Mouse (Mus musculus): ENCODE results near the gene Zdhhc4. TPM values are rescaled to one million over a fixed set of nuclear protein-coding genes. Genes with fewer than 3 reads are reported as not detected.

The Zdhhc4 gene
- polyA plus RNA-seq, 1 experiment from 2014 or later: 87.5 TPM

DNA sequence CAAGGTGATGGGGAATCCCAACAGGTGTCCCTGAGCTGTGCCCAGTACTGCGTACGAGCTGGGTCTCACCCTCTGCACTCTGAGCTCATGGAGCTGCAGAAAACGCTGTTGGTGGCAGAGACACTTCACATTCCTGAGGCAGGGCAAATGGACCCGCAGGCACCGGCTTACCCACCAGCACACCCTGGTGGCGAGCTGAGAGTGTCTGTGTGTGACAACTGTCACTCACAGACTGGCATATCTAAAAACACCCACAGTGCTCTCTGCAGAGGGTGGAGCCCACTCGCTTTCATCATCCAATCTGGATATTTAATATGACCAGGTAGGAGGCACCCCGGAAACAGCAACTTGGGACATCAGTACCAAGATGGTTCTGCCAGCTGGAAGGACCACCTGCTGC is 27.8 kb downstream of the Zdhhc4 start:
- no peaks in the 10 kb centered on the region for H3K36me3 ChIP-seq (ENCODE audit: insufficient read depth, low read length)
- H3K9ac ChIP-seq (replicated peaks; ENCODE audit: low read depth): no peak overlapping the region
- no peak overlapping the region for H3K27ac ChIP-seq (ENCODE audit: low read length)
- 66% methylated on average over 8 of the region's 8 CpGs for WGBS
- H3K27me3 ChIP-seq (replicated peaks; ENCODE audit: insufficient read depth, low read length): no peaks in the 10 kb centered on the region
- no peak overlapping the region for H3K4me3 ChIP-seq (ENCODE audit: low read depth, low read length)
- H3K4me2 ChIP-seq (replicated peaks; ENCODE audit: low read depth, low read length): no peak overlapping the region
- DNase-seq (ENCODE audit: low spot score) (peak; percentile 31), ATAC-seq (peak; percentile 32; the same call in 1 of the 2 replicates)
- peak; percentile 69 for TF ChIP-seq CTCF (IDR thresholded peaks at IDR 0.05)
- TF ChIP-seq EP300 (IDR thresholded peaks at IDR 0.05): no peak
- H3K4me1 ChIP-seq (ENCODE audit: insufficient read depth, low read depth, low read length): no peaks in the 10 kb centered on the region
- H3K9me3 ChIP-seq (ENCODE audit: low read length): no peaks in the 10 kb centered on the region

DNA sequence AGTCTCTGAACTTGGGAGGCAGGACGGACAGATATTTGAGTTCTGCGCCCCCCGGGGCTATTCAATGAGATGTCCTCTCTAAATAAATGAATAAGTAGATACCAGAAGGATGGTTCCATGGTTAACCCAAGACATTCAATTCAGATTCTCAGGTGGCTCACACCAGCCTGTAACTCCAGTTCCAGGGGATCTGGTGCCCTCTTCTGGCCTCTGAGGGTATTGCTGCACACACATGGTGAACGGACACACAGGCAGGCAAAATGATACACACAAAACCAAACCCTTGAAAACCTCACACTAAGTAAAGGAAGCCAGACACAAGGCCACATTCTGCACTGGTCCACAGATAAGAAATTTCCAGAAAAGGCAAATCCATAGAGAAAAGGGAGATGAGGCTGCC is 29.4 kb downstream of the Zdhhc4 start:
- 84% methylated on average over 4 of the region's 4 CpGs for WGBS
- H3K4me3 ChIP-seq (ENCODE audit: low read depth, low read length): no peak overlapping the region
- H3K27ac ChIP-seq (ENCODE audit: low read length): no peak overlapping the region
- no peaks in the 10 kb centered on the region for H3K9me3 ChIP-seq (ENCODE audit: low read length)
- H3K4me1 ChIP-seq (ENCODE audit: insufficient read depth, low read depth, low read length): no peaks in the 10 kb centered on the region
- ATAC-seq (no peak), DNase-seq (ENCODE audit: low spot score) (no peak)
- no peak overlapping the region for H3K9ac ChIP-seq (replicated peaks; ENCODE audit: low read depth)
- H3K4me2 ChIP-seq (replicated peaks; ENCODE audit: low read depth, low read length): no peak overlapping the region
- TF ChIP-seq EP300 (IDR thresholded peaks at IDR 0.05) (no peak), CTCF (IDR thresholded peaks at IDR 0.05) (peak; percentile 79)
- H3K36me3 ChIP-seq (ENCODE audit: insufficient read depth, low read length): no peaks in the 10 kb centered on the region
- no peaks in the 10 kb centered on the region for H3K27me3 ChIP-seq (replicated peaks; ENCODE audit: insufficient read depth, low read length)

DNA sequence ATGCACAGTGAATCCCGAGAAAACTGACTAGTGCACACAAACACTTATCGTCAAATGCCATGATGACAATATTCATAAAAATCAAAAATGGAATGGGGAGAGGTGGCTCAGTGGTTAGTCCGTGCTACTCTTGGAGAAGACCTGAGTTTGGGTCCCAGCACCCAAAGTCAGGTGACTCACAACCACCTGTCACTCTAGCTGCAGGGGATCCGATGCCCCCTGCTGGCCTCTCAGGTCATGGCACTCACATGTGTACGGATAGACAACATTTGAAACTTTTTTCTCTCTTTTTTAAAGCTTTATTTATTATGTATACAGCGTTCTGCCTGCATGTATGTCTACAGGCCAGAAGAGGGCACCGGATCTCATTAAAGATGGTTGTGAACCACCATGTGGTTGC is 30.7 kb downstream of the Zdhhc4 start:
- no peaks in the 10 kb centered on the region; the same call in 1 of the 2 replicates for H3K4me1 ChIP-seq (ENCODE audit: insufficient read depth, low read depth, low read length)
- peaks cover 8% of the 10 kb centered on the region; the same call in 1 of the 2 replicates for H3K27me3 ChIP-seq (replicated peaks; ENCODE audit: insufficient read depth, low read length)
- TF ChIP-seq EP300 (IDR thresholded peaks at IDR 0.05) (no peak), CTCF (IDR thresholded peaks at IDR 0.05) (peak; percentile 47)
- H3K4me3 ChIP-seq (ENCODE audit: low read depth, low read length): no peak overlapping the region
- DNase-seq (ENCODE audit: low spot score) (no peak), ATAC-seq (no peak)
- H3K27ac ChIP-seq (ENCODE audit: low read length): no peak overlapping the region
- 83% methylated on average over 7 of the region's 7 CpGs for WGBS
- no peak overlapping the region for H3K9ac ChIP-seq (replicated peaks; ENCODE audit: low read depth)
- no peaks in the 10 kb centered on the region for H3K9me3 ChIP-seq (ENCODE audit: low read length)
- no peaks in the 10 kb centered on the region for H3K36me3 ChIP-seq (ENCODE audit: insufficient read depth, low read length)
- no peak overlapping the region for H3K4me2 ChIP-seq (replicated peaks; ENCODE audit: low read depth, low read length)

DNA sequence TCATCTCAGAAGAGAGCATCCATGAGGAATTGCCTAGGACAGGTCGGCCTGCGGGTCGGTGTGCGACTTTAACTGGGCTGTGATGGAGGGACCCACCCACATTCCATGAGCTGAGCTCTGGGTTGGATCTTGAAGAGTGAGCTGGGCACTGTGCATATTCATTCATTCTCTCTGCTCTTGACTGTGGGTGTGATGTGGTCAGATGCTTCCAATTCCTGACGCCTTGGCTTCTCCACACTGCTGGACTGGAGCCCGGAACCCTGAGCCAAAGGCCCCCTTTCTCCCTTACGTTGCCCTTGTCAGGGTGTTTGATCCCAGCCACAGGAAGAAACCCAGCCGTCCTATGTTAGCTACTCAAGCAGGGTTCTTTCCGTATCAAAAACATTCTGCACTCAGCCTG is 31.1 kb downstream of the Zdhhc4 start:
- no peak overlapping the region for H3K4me2 ChIP-seq (replicated peaks; ENCODE audit: low read depth, low read length)
- no peaks in the 10 kb centered on the region for H3K9me3 ChIP-seq (ENCODE audit: low read length)
- no peak overlapping the region for H3K27ac ChIP-seq (ENCODE audit: low read length)
- no peak for TF ChIP-seq CTCF (IDR thresholded peaks at IDR 0.05)
- TF ChIP-seq EP300 (IDR thresholded peaks at IDR 0.05): no peak
- 62% methylated on average over 9 of the region's 9 CpGs for WGBS
- DNase-seq (ENCODE audit: low spot score): peak; percentile 34
- H3K36me3 ChIP-seq (ENCODE audit: insufficient read depth, low read length): no peaks in the 10 kb centered on the region
- no peaks in the 10 kb centered on the region; the same call in 1 of the 2 replicates for H3K4me1 ChIP-seq (ENCODE audit: insufficient read depth, low read depth, low read length)
- ATAC-seq: peak; percentile 59
- H3K9ac ChIP-seq (replicated peaks; ENCODE audit: low read depth): no peak overlapping the region
- no peak overlapping the region for H3K4me3 ChIP-seq (ENCODE audit: low read depth, low read length)
- H3K27me3 ChIP-seq (replicated peaks; ENCODE audit: insufficient read depth, low read length): peaks cover 12% of the 10 kb centered on the region

DNA sequence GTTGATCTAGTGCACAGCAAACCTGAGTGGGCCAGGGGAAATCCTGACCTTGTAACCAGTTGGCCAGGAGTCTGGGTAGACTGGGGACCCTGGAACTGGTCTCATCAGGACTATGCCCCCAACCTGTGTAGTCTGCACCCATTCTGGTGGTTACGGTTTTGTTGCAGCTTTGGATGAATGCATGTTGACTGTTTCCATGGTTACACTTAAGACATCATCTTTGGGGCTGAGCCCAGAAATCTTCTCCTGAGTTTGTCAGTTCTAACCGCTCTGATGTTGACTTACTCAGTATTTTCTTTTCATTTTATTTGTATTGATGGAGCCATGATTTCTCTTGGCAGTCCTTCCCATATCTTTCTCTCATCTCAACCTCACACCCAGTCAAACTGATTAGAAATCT is 33.7 kb downstream of the Zdhhc4 start:
- H3K4me3 ChIP-seq (ENCODE audit: low read depth, low read length): no peak overlapping the region
- no peaks in the 10 kb centered on the region; the same call in 1 of the 2 replicates for H3K4me1 ChIP-seq (ENCODE audit: insufficient read depth, low read depth, low read length)
- H3K9ac ChIP-seq (replicated peaks; ENCODE audit: low read depth): no peak overlapping the region
- no peaks in the 10 kb centered on the region for H3K36me3 ChIP-seq (ENCODE audit: insufficient read depth, low read length)
- no peaks in the 10 kb centered on the region for H3K9me3 ChIP-seq (ENCODE audit: low read length)
- peaks cover 20% of the 10 kb centered on the region for H3K27me3 ChIP-seq (replicated peaks; ENCODE audit: insufficient read depth, low read length)
- DNase-seq (ENCODE audit: low spot score) (no peak), ATAC-seq (no peak)
- H3K27ac ChIP-seq (ENCODE audit: low read length): no peak overlapping the region
- no peak overlapping the region for H3K4me2 ChIP-seq (replicated peaks; ENCODE audit: low read depth, low read length)
- 79% methylated on average over 2 of the region's 2 CpGs for WGBS
- TF ChIP-seq EP300 (IDR thresholded peaks at IDR 0.05) (no peak), CTCF (IDR thresholded peaks at IDR 0.05) (no peak)

DNA sequence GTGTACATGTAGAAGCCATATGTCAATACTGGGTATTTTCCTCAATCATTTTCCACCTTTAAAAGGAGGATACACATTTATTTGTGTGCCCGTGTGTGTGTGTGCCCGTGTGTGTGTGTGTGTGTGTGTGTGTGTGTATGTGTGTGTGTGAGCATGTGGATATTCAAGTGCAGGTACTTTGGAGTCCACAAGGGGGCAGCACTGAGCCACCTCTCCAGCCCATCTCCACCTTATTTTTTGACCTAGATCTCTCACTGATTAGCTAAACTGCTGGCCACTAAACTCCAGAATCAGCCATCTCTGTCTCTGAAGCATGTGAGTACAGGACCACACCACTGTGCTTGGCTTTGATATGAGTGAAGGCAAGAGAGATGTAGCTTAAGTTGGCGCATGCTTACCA is 34.2 kb downstream of the Zdhhc4 start:
- H3K9ac ChIP-seq (replicated peaks; ENCODE audit: low read depth): no peak overlapping the region
- H3K4me2 ChIP-seq (replicated peaks; ENCODE audit: low read depth, low read length): no peak overlapping the region
- H3K9me3 ChIP-seq (ENCODE audit: low read length): no peaks in the 10 kb centered on the region
- peaks cover 20% of the 10 kb centered on the region for H3K27me3 ChIP-seq (replicated peaks; ENCODE audit: insufficient read depth, low read length)
- no peak overlapping the region for H3K27ac ChIP-seq (ENCODE audit: low read length)
- H3K4me1 ChIP-seq (ENCODE audit: insufficient read depth, low read depth, low read length): no peaks in the 10 kb centered on the region; the same call in 1 of the 2 replicates
- ATAC-seq (no peak), DNase-seq (ENCODE audit: low spot score) (no peak)
- no peaks in the 10 kb centered on the region for H3K36me3 ChIP-seq (ENCODE audit: insufficient read depth, low read length)
- TF ChIP-seq CTCF (IDR thresholded peaks at IDR 0.05) (peak; percentile 47), EP300 (IDR thresholded peaks at IDR 0.05) (no peak)
- WGBS: 93% methylated on average over 3 of the region's 3 CpGs
- H3K4me3 ChIP-seq (ENCODE audit: low read depth, low read length): no peak overlapping the region

DNA sequence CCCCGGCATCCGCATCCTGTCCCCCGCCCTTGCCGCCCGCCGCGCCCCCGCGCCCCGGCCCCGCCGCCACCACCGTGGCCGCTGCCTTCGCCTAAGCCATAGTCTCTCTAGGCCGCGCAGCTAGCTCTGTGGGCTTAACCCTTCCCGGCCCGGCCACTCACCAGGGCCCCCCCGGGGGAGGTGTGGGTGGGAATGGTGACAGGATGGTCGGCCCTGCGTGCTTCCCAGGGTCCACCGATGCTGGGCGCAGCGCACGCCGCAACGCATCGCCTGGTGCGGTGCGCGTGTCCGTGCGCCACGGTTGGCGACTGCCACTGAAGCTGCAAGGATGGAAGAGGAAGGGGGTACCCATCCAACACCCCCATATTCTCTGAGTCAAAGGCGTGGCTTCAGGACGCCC is 35.7 kb downstream of the Zdhhc4 start, which contains the start of gene Zfp853:
Zfp853 (minus strand) TSS at position 220 of the 400 bp plus-strand sequence.
- WGBS: 2% methylated on average over 21 of the region's 38 CpGs
- ATAC-seq: peak; percentile 36
- no peak for DNase-seq (ENCODE audit: low spot score)
- H3K9me3 ChIP-seq (ENCODE audit: low read length): no peaks in the 10 kb centered on the region
- no peaks in the 10 kb centered on the region for H3K36me3 ChIP-seq (ENCODE audit: insufficient read depth, low read length)
- H3K4me1 ChIP-seq (ENCODE audit: insufficient read depth, low read depth, low read length): no peaks in the 10 kb centered on the region; the same call in 1 of the 2 replicates
- TF ChIP-seq CTCF (IDR thresholded peaks at IDR 0.05) (no peak), EP300 (IDR thresholded peaks at IDR 0.05) (no peak)
- peak within 1 kb of the TSS; percentile 72 for H3K4me2 ChIP-seq (replicated peaks; ENCODE audit: low read depth, low read length)
- peak within 1 kb of the TSS; percentile 41 for H3K4me3 ChIP-seq (ENCODE audit: low read depth, low read length)
- H3K27me3 ChIP-seq (replicated peaks; ENCODE audit: insufficient read depth, low read length): peaks cover 27% of the 10 kb centered on the region
- no peak within 1 kb of the TSS for H3K27ac ChIP-seq (ENCODE audit: low read length)
- H3K9ac ChIP-seq (replicated peaks; ENCODE audit: low read depth): peak within 1 kb of the TSS; percentile 32; the same call in 1 of the 2 replicates
